Mouse (Mus musculus) ES-Bruce4 (cell line): ENCODE results near the gene Krtap3-2.

Source experiments
- CTCF ChIP-seq: IDR thresholded peaks from one replicate; pipeline ENCODE4 v1.8.1; 2011; ENCODE audit warnings: low read depth, low read length
- EP300 ChIP-seq: IDR thresholded peaks from 2 replicates; pipeline ENCODE4 v1.6.1; 2011; ENCODE audit warnings: low read depth, low read length; ENCODE audit not compliant: insufficient read depth
- POLR2A ChIP-seq: IDR thresholded peaks from one replicate; pipeline ENCODE4 v1.8.1; 2011; ENCODE audit warnings: low read length; ENCODE audit not compliant: insufficient read depth

GRCm38 (mm10) chr11:99556195-99556594 lies 458 bp downstream of the Krtap3-2 start:
- TF ChIP-seq POLR2A, result no peak
- no peak for TF ChIP-seq CTCF
- TF ChIP-seq EP300, result no peak
